Mouse (Mus musculus) bone marrow, adult 2 months (tissue): ENCODE measurements around the gene Mboat2.

Experiments
- CTCF ChIP-seq: fragments of 200-500 bp; IDR thresholded peaks from 2 replicates; pipeline ENCODE4 v1.5.1; 2011; ENCODE audit warnings: low read length, control low read depth; ENCODE audit not compliant: control insufficient read depth, insufficient read depth
- POLR2A ChIP-seq: fragments of 200-500 bp; IDR thresholded peaks from 2 replicates; pipeline ENCODE4 v1.6.1; 2011; ENCODE audit warnings: low read depth, mild to moderate bottlenecking, control low read depth, low read length, borderline replicate concordance; ENCODE audit not compliant: control insufficient read depth

DNA sequence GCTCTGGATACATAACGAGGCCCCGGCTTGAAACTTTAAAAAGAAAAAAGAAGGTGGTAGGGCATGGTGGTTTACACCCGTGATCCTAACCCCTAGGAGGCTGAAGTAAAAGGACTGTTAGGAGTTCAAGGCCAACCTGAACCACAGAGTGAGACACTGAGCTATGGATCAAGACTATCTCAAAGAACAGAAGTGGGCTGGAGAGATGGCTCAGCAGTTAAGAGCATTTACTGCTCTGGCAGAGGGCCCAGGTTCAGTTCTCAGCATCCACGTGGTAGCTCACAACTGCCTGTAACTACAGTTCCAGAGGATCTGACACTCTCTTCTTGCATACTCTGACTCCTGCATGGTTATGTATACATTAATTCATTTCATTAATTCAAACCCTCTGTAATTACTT is 112.7 kb downstream of the Mboat2 start:
- no peak for TF ChIP-seq CTCF
- no peak for TF ChIP-seq POLR2A
